Mouse (Mus musculus) T-cell, adult 2 months (primary cell): Measurements from ENCODE around the gene Crlf1.

Experiments used
- DNase-seq: peaks from one replicate; pipeline ENCODE4 v3.0.0; 2022; ENCODE audit warnings: low spot score

Gene Crlf1

GRCm38 (mm10) chr8:70551558-70552161 lies 58.7 kb downstream of the Crlf1 start:
- no peak for DNase-seq

- no peak for DNase-seq
Measured at GRCm38 (mm10) chr8:70552836-70553235, 59.9 kb downstream of the Crlf1 start.
